Mouse (Mus musculus) neural tube, embryonic 10.5 days (tissue): ENCODE data around the gene Dnah11.

Experiments used
- DNase-seq: peaks from one replicate; pipeline ENCODE4 v3.0.0-alpha.2; 2017; ENCODE audit warnings: low spot score; ENCODE audit errors: extremely low spot score

Gene Dnah11

GRCm38 (mm10) chr12:118198386-118199093 lies at the start of gene Dnah11:
Dnah11 (minus strand) TSS chr12:118199043.
- peak; percentile 81 for DNase-seq

- no peak for DNase-seq
Observed at GRCm38 (mm10) chr12:118221182-118221581, 22.3 kb upstream of the Dnah11 start.

GRCm38 (mm10) chr12:118220062-118220461 lies 21.2 kb upstream of the Dnah11 start:
- no peak for DNase-seq

GRCm38 (mm10) chr12:118212163-118212562 lies 13.3 kb upstream of the Dnah11 start:
- no peak for DNase-seq

- no peak for DNase-seq
Observed at GRCm38 (mm10) chr12:118196583-118196982, 2.3 kb downstream of the Dnah11 start.

GRCm38 (mm10) chr12:118189535-118189934 lies 9.3 kb downstream of the Dnah11 start:
- DNase-seq = no peak

- no peak for DNase-seq
Observed at GRCm38 (mm10) chr12:118187663-118188062, 11.2 kb downstream of the Dnah11 start.

- peak; percentile 33 for DNase-seq
Observed at GRCm38 (mm10) chr12:118186881-118187489, 11.9 kb downstream of the Dnah11 start.

- no peak for DNase-seq
Observed at GRCm38 (mm10) chr12:118186120-118186880, 12.5 kb downstream of the Dnah11 start.

GRCm38 (mm10) chr12:118184731-118185130 lies 14.1 kb downstream of the Dnah11 start:
- DNase-seq = no peak

GRCm38 (mm10) chr12:118177756-118178155 lies 21.1 kb downstream of the Dnah11 start:
- no peak for DNase-seq

- DNase-seq = no peak
Observed at GRCm38 (mm10) chr12:118164785-118165184, 34.1 kb downstream of the Dnah11 start.

GRCm38 (mm10) chr12:118156986-118157385 lies 41.9 kb downstream of the Dnah11 start:
- DNase-seq = no peak

GRCm38 (mm10) chr12:118147521-118148033 lies 51.3 kb downstream of the Dnah11 start:
- DNase-seq = no peak

GRCm38 (mm10) chr12:118128116-118128515 lies 70.7 kb downstream of the Dnah11 start:
- DNase-seq = no peak

GRCm38 (mm10) chr12:118119668-118120067 lies 79.2 kb downstream of the Dnah11 start:
- no peak for DNase-seq

GRCm38 (mm10) chr12:118112599-118112998 lies 86.2 kb downstream of the Dnah11 start:
- DNase-seq = no peak

- DNase-seq = no peak
Observed at GRCm38 (mm10) chr12:118111896-118112295, 86.9 kb downstream of the Dnah11 start.

GRCm38 (mm10) chr12:118107719-118108118 lies 91.1 kb downstream of the Dnah11 start:
- no peak for DNase-seq

GRCm38 (mm10) chr12:118104520-118104919 lies 94.3 kb downstream of the Dnah11 start:
- no peak for DNase-seq

GRCm38 (mm10) chr12:118099694-118100093 lies 99.1 kb downstream of the Dnah11 start:
- DNase-seq = peak; percentile 21

- no peak for DNase-seq
Observed at GRCm38 (mm10) chr12:118098257-118098656, 100.6 kb downstream of the Dnah11 start.
